Mouse (Mus musculus) liver, embryonic 13.5 days (tissue): ENCODE measurements at regions not wholly inside any gene's neighbourhood (a gene's known extent, or its start where the extent isn't known, plus 50 kb on each side); places are given as distances from the start of the nearest gene placed in this dataset.

ENCODE experiments used
- ATAC-seq: fragments of 200-750 bp; cut with Nextera tagmentation; 2 replicates; pipeline ENCODE4 v1.8.0; 2017; ENCODE audit warnings: low read depth, mild to moderate bottlenecking, moderate number of reproducible peaks, moderate library complexity
- DNase-seq: peaks from one replicate; pipeline ENCODE4 v3.0.0; 2022
- H3K27ac ChIP-seq: fragments of 300-500 bp; sonication (generic); 2 replicates; pipeline ENCODE4 v1.5.1; 2015; ENCODE audit warnings: moderate library complexity, mild to moderate bottlenecking, inconsistent platforms
- H3K27me3 ChIP-seq: fragments of 300-500 bp; sonication (generic); 2 replicates; pipeline ENCODE4 v1.6.1; 2015; ENCODE audit warnings: mild to moderate bottlenecking, inconsistent platforms
- H3K36me3 ChIP-seq: fragments of 300-500 bp; sonication (generic); 2 replicates; pipeline ENCODE4 v1.6.1; 2015; ENCODE audit warnings: mild to moderate bottlenecking, inconsistent platforms
- H3K4me1 ChIP-seq: fragments of 300-500 bp; sonication (generic); replicated peaks from 2 replicates; pipeline ENCODE4 v1.6.1; 2015; ENCODE audit warnings: inconsistent platforms
- H3K4me2 ChIP-seq: fragments of 300-500 bp; sonication (generic); 2 replicates; pipeline ENCODE4 v1.6.1; 2015; ENCODE audit warnings: inconsistent platforms, mild to moderate bottlenecking, moderate library complexity
- H3K4me3 ChIP-seq: fragments of 300-500 bp; sonication (generic); replicated peaks from 2 replicates; pipeline ENCODE4 v1.5.1; 2015; ENCODE audit warnings: mild to moderate bottlenecking, inconsistent platforms
- H3K9ac ChIP-seq: fragments of 300-500 bp; sonication (generic); 2 replicates; pipeline ENCODE4 v1.6.1; 2015; ENCODE audit warnings: mild to moderate bottlenecking, inconsistent platforms
- H3K9me3 ChIP-seq: fragments of 300-500 bp; sonication (generic); replicated peaks from 2 replicates; pipeline ENCODE4 v1.6.1; 2016; ENCODE audit warnings: inconsistent platforms
- WGBS: fragments of 180-500 bp; shearing (Covaris S2); methylation state at CpG from one replicate; pipeline ENCODE4 v1.1.7; 2015; ENCODE audit not compliant: insufficient replicate concordance; 5-methylcytosine and 5-hydroxymethylcytosine counted together

DNA sequence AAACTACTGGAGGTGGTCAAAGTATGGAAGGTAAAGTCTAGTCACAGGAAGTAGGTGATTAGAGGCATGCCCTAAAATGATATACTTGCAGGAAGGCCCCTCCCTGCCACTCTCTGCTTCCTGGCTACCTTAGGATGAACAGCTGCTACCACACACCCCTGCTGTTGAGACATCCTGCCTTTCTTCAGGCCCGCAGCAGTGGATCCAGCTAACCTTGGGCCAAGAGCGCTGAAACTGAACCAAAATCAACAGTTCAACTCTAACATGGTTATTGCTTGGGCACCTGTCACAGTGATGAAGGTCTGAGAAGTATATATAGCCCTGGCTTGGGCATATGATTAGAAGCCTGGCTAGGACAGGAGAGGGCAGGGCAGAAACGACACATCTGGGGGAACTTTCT lies 352.4 kb downstream of the Prdm2 start:
- ATAC-seq (no peak), DNase-seq (no peak)
- Histone ChIP-seq H3K27me3 (no peaks in the 10 kb centered on the region), H3K4me3 (no peak overlapping the region), H3K36me3 (no peaks in the 10 kb centered on the region), H3K9ac (no peak overlapping the region), H3K9me3 (0 out of 2 replicates have a peak, but pooled peaks cover 9% of the 10 kb centered on the region), H3K4me1 (no peaks in the 10 kb centered on the region), H3K27ac (no peak overlapping the region), H3K4me2 (no peak overlapping the region)
- 65% methylated on average over 3 of the region's 3 CpGs for WGBS

DNA sequence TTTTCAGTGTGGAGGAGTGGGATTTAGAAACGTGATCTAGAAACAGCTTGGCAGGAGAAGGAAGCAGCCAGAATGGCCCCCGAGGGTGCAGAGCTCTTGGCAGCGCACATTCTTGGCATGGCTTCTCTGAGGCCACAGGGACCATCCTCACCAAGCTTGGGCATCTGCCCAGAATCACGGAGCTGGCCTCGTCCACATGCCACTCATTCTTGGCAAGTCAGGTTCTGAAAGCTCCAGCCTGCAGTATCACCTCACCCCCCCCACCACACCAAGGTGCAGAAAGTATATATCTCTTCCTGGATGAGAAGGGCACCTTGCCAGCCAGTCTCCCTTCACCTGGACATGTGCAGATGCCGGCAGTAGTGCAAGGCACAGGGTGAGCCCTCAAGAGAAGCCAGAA lies 356.2 kb downstream of the Prdm2 start:
- DNase-seq (no peak), ATAC-seq (no peak)
- no peak overlapping the region for H3K4me2 ChIP-seq
- no peaks in the 10 kb centered on the region for H3K27me3 ChIP-seq
- H3K36me3 ChIP-seq, result no peaks in the 10 kb centered on the region
- no peaks in the 10 kb centered on the region for H3K9me3 ChIP-seq
- no peak overlapping the region for H3K9ac ChIP-seq
- no peak overlapping the region for H3K27ac ChIP-seq
- WGBS, result 50% methylated on average over 6 of the region's 6 CpGs
- H3K4me1 ChIP-seq, result no peaks in the 10 kb centered on the region
- no peak overlapping the region for H3K4me3 ChIP-seq

- 63% methylated on average over 6 of the region's 6 CpGs for WGBS
- DNase-seq (no peak), ATAC-seq (no peak)
- Histone ChIP-seq H3K27me3 (no peaks in the 10 kb centered on the region), H3K36me3 (no peaks in the 10 kb centered on the region), H3K4me2 (no peak overlapping the region), H3K27ac (no peak overlapping the region), H3K4me1 (no peaks in the 10 kb centered on the region), H3K9me3 (no peaks in the 10 kb centered on the region), H3K4me3 (no peak overlapping the region), H3K9ac (no peak overlapping the region)
Observed at GRCm38 (mm10) chr4:142855635-142856034, 357.2 kb downstream of the Prdm2 start.

- Histone ChIP-seq H3K27me3 (no peaks in the 10 kb centered on the region), H3K9ac (no peak overlapping the region), H3K9me3 (no peaks in the 10 kb centered on the region), H3K4me1 (no peaks in the 10 kb centered on the region), H3K27ac (no peak overlapping the region), H3K4me2 (no peak overlapping the region), H3K36me3 (no peaks in the 10 kb centered on the region), H3K4me3 (no peak overlapping the region)
- DNase-seq (no peak), ATAC-seq (no peak)
- 83% methylated on average over 15 of the region's 15 CpGs for WGBS
Observed at GRCm38 (mm10) chr4:142853924-142854323, 358.9 kb downstream of the Prdm2 start.

GRCm38 (mm10) chr4:142845066-142845696 lies 367.6 kb downstream of the Prdm2 start:
- Histone ChIP-seq H3K4me2 (no peak overlapping the region), H3K27ac (no peak overlapping the region), H3K4me1 (no peaks in the 10 kb centered on the region), H3K9ac (no peak overlapping the region), H3K9me3 (no peaks in the 10 kb centered on the region), H3K4me3 (no peak overlapping the region), H3K36me3 (no peaks in the 10 kb centered on the region), H3K27me3 (no peaks in the 10 kb centered on the region)
- no peak for DNase-seq
- no peak for ATAC-seq
- 52% methylated on average over 6 of the region's 6 CpGs for WGBS

- Histone ChIP-seq H3K4me2 (no peak overlapping the region), H3K9ac (no peak overlapping the region), H3K4me1 (0 out of 2 replicates have a peak, but pooled peaks cover 10% of the 10 kb centered on the region), H3K9me3 (0 out of 2 replicates have a peak, but pooled peaks cover 4% of the 10 kb centered on the region), H3K36me3 (no peaks in the 10 kb centered on the region), H3K27ac (no peak overlapping the region), H3K27me3 (no peaks in the 10 kb centered on the region), H3K4me3 (no peak overlapping the region)
- DNase-seq (no peak), ATAC-seq (peak; percentile 63)
- 41% methylated on average over 4 of the region's 4 CpGs for WGBS
Observed at GRCm38 (mm10) chr4:142839540-142839939, 373.3 kb downstream of the Prdm2 start.

GRCm38 (mm10) chr4:142838363-142838964 lies 374.3 kb downstream of the Prdm2 start:
- ATAC-seq, result no peak
- Histone ChIP-seq H3K4me2 (no peak overlapping the region), H3K27ac (no peak overlapping the region), H3K9ac (no peak overlapping the region), H3K4me1 (0 out of 2 replicates have a peak, but pooled peaks cover 10% of the 10 kb centered on the region), H3K36me3 (no peaks in the 10 kb centered on the region), H3K27me3 (no peaks in the 10 kb centered on the region), H3K4me3 (no peak overlapping the region), H3K9me3 (0 out of 2 replicates have a peak, but pooled peaks cover 4% of the 10 kb centered on the region)
- 44% methylated on average over 4 of the region's 4 CpGs for WGBS
- DNase-seq, result no peak

GRCm38 (mm10) chr4:142837636-142838035 lies 375.2 kb downstream of the Prdm2 start:
- Histone ChIP-seq H3K9me3 (0 out of 2 replicates have a peak, but pooled peaks cover 4% of the 10 kb centered on the region), H3K27ac (no peak overlapping the region), H3K27me3 (no peaks in the 10 kb centered on the region), H3K9ac (no peak overlapping the region), H3K4me3 (no peak overlapping the region), H3K4me1 (0 out of 2 replicates have a peak, but pooled peaks cover 10% of the 10 kb centered on the region), H3K4me2 (no peak overlapping the region), H3K36me3 (no peaks in the 10 kb centered on the region)
- DNase-seq (no peak), ATAC-seq (no peak)
- WGBS, result 47% methylated on average over 4 of the region's 4 CpGs

GRCm38 (mm10) chr4:142829711-142830110 lies 383.1 kb downstream of the Prdm2 start:
- H3K4me3 ChIP-seq, result no peak overlapping the region
- H3K4me1 ChIP-seq, result no peaks in the 10 kb centered on the region
- DNase-seq, result no peak
- no peak overlapping the region for H3K9ac ChIP-seq
- no peaks in the 10 kb centered on the region; the same call in 1 of the 2 replicates for H3K9me3 ChIP-seq
- no peak overlapping the region for H3K4me2 ChIP-seq
- no peaks in the 10 kb centered on the region for H3K27me3 ChIP-seq
- H3K36me3 ChIP-seq, result no peaks in the 10 kb centered on the region
- no peak overlapping the region for H3K27ac ChIP-seq
- ATAC-seq, result no peak
- WGBS, result 68% methylated on average over 7 of the region's 7 CpGs

GRCm38 (mm10) chr4:142828969-142829368 lies 383.8 kb downstream of the Prdm2 start:
- no peak overlapping the region for H3K4me3 ChIP-seq
- no peaks in the 10 kb centered on the region for H3K27me3 ChIP-seq
- H3K4me1 ChIP-seq, result no peaks in the 10 kb centered on the region
- H3K27ac ChIP-seq, result no peak overlapping the region
- H3K9ac ChIP-seq, result no peak overlapping the region
- no peaks in the 10 kb centered on the region; the same call in 1 of the 2 replicates for H3K9me3 ChIP-seq
- ATAC-seq (no peak), DNase-seq (no peak)
- no peaks in the 10 kb centered on the region for H3K36me3 ChIP-seq
- WGBS, result 41% methylated on average over 10 of the region's 10 CpGs
- no peak overlapping the region for H3K4me2 ChIP-seq

- DNase-seq (no peak), ATAC-seq (no peak)
Observed at GRCm38 (mm10) chr4:142826250-142826893, 386.4 kb downstream of the Prdm2 start.

More at GRCm38 (mm10) chr4:142826250-142826893, 386.4 kb downstream of the Prdm2 start:
- no peaks in the 10 kb centered on the region for H3K36me3 ChIP-seq
- no peaks in the 10 kb centered on the region for H3K4me1 ChIP-seq
- 57% methylated on average over 13 of the region's 13 CpGs for WGBS
- H3K9ac ChIP-seq, result no peak overlapping the region
- no peaks in the 10 kb centered on the region for H3K27me3 ChIP-seq
- no peak overlapping the region for H3K4me3 ChIP-seq
- H3K4me2 ChIP-seq, result no peak overlapping the region
- no peak overlapping the region for H3K27ac ChIP-seq
- H3K9me3 ChIP-seq, result no peaks in the 10 kb centered on the region; the same call in 1 of the 2 replicates
